Mouse (Mus musculus) yolk sac, embryonic 10.5 days (tissue): ENCODE measurements around the gene Parp9.
"Not testable (repeated sequence)": the region's sequence is repeated elsewhere in the genome, so short reads cannot be mapped to it uniquely, and the experiment has no call there.

ENCODE experiments used
- DNase-seq: peaks from one replicate; pipeline ENCODE4 v3.0.0-alpha.2; 2017; ENCODE audit warnings: low spot score

Parp9 gene

DNA sequence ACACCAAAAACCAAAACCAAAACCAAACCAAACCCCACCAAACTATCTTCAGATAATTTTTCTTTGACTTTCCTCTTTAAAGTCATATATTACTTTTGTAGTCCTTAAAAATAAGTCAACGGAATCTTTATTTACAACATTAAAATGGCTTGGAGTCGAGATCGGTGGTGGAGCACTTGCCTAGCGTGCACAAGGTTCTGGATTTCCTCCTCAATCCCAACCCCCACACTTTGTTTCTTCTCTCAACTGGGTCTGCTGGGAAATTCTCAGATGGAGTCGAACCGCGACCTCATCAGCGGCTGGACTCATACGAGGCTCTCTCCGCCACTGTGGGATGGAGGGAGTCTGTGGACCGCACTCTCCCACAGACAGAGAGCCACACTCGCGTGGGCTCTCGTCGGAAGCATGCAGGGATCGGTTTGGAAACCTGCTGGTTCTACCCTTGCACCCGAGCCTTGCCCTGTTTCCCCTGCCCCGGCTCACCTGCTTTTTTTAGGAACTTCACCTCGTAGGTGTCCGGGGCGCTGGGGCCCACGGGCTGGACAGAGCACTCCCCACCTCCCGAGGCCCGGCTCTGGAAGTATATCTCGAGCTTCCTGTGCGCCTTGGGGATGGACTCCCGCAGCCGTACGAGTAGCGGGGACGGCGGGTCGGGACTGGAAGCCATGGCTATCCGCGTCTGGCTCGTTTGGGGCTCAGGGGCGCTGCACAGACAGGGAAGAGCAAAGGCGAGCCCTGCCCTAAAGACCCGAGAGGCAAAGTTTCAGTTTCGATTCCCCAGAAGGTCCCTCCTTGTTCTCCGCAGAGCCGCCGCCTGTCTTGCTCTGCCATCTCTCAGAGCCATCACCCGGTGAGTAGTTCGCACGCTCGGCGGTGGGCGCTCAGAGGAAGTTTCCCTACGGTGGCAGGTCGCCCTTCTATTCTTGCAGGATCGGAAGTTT, at the start of gene Parp9, which contains the start of gene Dtx3l:
Gene Parp9, plus strand, starts transcription at position 260 of the 941 bp plus-strand sequence.
Gene Dtx3l, minus strand, starts transcription at position 941 of the 941 bp plus-strand sequence.
- DNase-seq = peak; percentile 38

DNA sequence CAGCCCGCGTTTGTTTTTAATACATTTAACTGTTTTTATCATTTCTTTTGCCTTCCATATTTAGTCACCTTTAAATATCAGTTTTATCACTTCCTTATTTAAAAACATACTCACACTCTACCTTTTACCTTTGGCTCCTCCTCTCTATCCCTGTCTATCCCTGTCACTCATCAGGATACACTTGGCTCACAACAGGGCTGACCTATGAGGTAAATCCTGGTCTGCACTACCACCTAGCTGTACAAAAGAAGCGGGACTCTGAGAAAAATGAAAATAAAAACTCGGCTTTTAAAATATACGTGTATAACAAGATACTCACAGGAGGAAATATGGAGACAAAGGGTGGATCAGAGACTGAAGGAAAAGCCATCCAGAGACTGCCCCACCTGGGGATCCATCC, 49.4 kb upstream of the Parp9 start:
- no peak for DNase-seq

DNA sequence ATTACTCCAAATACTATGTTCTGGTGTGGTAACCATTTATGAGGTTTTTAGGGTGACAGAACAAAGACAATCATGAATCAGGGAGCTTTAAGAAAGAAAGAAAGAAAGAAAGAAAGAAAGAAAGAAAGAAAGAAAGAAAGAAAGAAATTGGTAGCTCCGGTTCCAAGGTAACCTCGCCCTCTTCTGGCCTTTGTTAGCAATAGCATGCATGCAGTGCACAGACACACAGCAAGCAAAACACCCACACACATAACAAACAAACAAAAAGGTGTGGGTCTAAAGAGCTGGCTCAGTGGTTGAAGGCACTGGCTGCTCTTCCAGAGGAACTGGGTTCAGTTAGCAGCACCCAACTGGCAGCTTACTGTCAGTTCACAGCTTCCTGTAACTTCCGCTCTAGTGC, 47.6 kb upstream of the Parp9 start:
- no peak for DNase-seq

DNA sequence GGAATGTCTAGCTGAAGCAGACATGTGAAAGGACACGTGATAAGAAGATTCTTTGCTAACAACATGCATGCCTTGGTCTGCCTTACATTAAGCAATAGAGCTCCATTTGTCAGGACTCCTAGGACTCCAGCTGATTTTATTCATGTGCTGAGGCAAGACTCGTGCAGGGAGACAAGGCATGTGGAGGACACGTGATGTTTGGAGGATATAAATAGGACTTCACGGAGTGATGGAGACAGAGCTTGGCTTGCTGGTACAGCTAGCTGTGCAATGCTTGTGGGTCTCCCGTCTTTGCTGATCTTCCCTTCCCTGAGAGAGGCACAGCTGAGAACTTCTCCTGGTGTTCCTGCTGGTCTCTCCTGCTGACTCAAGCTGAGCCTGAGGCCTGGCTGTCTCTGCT, 46.7 kb upstream of the Parp9 start:
- DNase-seq = not testable (repeated sequence)

DNA sequence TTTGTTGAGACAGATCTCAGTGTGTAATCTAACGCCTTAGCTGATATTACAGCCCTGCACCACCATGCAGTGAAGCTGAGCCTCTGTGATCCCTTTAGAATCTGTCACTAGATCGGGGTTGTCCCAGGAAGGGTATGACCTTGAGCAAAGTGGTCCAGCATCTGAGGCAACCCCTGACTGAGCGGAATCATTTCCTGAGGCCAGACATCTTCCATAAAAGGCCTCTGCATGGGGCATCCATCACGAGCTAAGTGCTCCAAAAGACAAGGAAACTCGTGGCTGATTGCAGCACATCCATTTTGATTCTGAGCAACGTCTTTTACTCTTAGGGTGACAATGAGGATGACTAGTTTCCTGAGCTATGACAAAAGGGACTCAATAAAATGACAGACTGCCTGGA, 43.3 kb upstream of the Parp9 start:
- no peak for DNase-seq

DNA sequence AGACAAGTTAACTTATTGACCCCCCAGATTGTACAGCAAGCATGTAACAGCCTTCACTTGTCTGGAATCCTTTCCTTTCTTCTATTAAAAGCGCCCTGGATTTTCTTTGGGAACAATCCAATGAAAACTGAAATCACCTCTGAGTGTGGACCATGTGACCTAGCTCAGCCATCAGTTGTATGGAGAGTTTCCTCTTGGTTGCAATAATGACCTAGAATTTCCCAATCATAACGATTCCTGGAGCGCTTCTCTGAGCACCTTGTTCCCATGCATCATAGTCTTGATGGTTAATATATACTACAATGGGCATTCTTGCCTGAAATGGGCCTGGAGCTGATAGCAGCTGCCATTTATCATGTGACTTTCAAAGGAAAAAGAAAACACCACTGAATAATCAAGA, 37.7 kb upstream of the Parp9 start:
- DNase-seq = no peak

DNA sequence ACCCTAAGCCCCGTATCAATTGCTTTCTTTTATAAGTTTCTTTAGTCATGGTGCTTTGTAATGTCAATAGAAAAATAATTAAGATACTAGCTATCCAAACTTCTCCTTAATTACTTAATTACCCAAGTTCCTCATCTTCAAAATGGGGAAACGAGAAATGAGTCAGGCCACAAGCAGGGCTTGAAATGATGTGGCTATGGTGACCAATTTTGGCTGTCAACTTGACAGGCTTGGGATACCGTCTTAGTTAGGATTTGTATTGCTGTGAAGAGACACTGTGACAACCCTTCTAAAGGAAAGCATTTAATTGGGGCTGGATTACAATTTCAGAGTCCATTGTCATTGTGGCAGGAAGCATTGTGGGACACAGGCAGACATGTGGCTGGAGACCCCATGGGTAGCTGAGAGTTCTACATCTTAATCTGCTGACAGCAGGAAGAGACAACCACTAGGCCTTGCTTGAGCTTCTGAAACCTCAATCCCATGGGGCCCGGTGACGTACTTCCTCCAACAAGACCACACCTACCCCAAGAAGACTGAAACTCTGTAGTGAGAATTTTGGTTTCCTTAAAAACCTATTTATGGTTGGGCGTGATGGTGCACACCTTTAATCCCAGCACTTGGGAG, 35.1 kb upstream of the Parp9 start:
- no peak for DNase-seq

DNA sequence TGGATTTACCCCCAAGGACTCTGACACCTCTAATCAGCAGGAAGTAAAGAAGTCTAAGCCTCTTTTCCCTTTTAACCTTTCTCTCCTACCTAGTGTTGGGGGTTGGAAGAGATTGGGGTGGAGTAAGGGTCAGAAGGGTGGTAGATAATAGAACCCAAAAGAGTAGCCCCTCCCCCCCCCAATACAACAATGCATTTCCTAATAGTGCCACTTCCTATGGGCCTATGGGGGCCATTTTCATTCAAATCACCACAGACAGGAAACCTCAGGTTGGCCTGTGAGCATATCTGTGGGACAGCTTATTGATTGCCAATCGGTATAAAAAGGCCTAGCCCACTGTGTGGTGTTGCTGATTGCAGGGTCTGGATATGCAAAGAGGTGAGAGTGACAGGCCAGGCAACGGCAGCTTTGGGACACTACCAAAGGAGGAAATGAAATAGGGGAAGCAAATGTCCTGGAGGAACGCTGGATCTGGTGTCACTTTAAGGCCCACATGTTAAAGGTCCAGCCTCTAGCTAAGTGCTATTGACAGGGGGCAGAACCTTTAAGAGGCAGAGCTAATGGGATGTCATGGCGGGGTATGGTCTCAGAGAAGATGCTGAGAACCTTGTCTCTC, 34.0 kb upstream of the Parp9 start:
- no peak for DNase-seq

DNA sequence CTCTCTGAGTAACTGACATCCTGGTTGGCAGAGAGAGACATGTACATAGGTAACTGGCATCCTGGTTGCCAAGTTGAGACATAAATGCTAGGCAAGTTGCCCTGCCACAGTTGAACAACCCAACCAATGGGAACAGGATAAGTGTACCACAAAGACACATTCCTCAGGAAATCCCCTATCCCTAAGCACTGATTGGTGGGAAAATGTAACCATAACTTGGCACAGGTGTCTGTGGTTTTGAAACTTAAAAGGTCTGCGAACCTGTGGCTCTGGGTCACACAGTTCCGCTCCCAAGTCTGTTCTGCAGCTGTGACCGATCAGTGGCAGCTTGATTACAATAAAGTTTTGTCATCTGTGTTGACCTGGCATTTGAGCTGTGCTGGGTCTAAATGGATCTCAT, 32.9 kb upstream of the Parp9 start:
- no peak for DNase-seq

DNA sequence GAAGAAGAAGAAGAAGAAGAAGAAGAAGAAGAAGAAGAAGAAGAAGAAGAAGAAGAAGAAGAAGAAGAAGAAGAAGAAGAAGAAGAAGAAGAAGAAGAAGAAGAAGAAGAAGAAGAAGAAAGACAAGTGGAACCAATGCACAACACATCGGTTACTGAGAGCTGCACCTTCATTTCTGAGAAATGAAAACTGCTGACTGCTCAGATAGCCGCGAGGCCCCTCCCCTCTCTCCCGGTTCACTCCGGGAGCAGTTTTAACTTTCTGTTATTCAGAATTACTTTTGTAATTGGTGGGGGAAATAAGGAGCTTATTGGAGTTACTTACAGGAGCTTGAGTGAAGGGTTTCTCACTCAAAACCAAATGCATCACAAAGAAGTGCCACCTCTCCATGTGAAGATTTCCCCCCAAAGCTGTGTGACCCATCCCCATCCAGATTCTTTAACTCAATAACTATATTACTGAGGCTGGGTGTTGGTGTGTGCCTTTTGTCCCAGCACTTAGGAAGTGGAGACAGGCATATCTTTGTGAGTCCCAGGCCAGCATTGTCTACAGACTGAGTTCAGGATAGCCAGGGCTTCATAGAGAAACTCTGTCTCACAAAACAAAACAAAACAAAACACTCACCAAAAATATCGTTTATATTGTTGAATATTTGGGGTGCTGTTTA, 32.3 kb upstream of the Parp9 start:
- DNase-seq = no peak

DNA sequence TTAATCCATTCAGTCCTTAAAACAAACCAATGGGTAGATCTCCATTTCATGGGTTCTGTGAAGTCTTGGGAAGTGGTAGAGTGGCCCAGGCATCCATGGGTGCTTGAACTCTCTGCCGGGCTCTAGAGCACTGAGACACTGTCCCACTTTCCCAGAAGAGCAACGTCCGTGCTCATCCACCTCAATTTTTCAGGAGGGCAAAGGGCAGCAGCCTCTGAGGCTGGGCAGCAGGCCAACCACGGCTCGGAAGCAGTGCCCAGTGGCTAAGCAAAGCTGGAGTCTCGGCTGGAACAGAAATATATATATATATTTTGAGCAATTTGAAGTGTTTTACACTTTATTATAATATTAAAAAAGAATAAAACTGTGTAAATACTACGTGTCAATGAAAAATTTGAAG, 31.4 kb upstream of the Parp9 start:
- DNase-seq = no peak

DNA sequence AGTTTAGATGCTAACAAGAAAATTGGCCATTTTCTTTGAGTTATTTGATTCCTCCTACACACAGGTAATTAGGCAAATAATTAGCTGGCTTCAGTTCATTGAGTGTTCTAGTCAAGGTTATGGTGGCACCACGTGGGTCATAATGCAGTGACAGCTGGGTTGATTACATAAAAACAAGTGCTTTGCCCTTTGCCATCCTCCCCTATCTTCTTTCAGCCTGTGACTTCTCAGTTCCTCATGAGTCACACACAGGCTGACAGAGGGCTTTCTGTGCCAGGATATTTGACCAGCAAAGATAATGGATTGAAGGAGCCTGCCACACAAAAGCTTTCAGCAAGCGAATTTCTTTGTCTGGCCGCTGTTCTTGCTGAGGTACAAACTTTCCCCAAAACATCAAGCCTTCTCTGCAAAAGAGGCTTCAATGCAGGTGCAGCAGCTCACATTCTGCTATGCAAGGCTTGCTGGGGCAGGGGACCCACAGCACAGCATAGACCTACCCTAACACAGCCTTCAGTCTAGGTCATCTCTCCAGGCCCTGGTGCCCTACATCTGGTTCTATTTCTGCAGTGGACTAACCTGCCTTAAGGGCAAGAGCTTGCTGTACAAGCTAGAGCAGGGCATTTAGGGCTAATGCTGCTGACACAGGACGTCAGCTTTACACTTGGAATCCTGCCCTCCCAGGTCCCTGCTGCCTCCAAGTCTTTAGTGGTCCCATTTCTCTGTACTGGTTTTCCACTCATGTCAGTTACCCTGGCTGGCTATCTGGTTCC, 30.7 kb upstream of the Parp9 start:
- no peak for DNase-seq

DNA sequence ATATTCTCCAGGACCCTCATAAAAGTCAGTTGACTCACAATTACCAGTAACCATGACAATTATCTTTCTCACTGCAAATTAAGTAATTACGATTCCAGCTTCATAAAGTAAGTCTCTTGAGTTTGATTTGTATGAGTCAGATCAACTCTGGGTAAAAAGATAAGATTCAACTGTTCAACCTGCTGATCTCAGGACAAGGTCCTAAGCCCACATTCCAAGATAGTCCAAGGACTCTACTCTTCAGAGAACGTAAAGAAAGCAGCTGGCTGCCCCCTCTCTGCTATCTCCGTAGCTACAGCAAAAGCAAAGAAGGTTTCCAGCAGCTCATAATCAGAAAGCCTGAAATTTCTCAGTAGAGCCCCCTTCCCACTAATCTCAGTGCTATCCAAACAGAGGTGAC, 26.8 kb upstream of the Parp9 start:
- DNase-seq = no peak

DNA sequence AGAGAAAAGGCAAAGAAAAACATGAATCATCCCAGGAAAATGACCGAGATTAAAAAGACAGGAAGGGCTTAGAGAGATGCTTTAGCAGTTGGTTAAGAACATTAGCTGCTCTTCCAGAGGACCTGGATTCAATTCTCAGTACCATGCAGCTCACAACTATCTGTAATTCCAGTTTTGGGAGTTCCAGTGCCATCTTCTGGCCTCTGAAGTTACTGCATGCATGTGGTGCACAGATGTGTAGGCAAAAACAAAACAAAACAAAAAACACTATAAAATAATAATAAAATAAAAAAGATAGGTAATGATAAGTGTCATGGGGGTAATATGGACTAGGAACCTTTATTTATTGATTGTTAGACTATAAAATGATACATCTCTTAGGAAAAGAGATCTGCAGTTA, 24.7 kb upstream of the Parp9 start:
- no peak for DNase-seq

DNA sequence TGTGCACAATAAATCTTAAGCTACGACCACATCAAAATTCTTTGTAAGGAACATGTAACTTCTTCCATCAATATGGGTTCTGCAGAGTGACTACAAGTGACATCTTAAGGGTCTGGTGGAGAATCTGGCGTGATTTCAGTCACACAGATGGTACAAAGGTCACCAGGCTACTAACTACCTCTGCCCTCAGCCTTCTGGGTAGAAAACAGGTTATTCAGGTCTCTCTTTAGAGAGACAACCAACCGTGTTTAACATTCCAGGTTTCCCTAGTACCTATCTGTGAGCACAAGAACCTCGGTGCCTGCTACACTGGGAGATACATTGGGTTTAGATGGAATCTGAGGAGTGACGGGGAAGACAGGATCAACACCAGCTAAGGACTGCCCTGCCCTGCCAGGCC, 24.0 kb upstream of the Parp9 start:
- peak; percentile 13 for DNase-seq

DNA sequence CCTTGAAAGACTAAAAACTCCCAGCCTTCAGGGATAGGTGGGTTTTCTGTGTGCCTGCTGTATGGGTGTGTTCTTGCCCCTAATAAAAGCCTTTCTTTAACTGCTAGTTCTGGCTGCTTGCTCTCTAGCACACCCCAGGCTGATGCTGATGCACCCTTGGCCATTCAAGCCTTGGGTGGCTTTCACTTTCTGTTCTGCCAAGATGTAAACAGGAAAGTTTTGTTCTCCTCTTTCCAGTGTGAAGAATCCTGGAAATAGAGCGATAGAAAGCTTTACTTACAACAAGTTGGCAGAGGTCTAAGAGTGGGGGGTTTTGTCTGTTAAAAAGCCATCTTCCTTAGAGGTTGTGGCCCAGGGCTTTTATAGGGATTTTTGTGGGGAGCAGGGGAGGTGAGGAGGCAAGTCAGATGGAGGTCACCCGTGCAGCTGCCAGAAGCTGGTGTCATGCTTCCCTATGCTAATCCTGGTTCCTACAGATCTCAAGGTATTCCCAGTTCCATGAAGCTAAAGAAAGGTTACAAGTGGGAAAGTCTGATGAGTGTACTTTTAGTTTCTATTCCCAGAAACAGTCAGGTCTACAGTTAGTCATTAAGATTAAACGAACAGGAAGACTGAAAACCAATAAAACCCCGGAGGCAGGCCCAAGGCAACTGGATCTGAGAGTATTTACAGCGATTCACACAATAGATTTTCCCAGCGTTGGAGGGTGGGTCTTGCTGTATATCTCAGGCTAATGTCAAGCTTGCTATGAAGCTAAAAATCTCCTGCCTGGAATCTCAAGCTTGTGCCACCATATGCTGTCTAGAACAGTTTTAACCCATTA, 19.3 kb upstream of the Parp9 start:
- DNase-seq = no peak

DNA sequence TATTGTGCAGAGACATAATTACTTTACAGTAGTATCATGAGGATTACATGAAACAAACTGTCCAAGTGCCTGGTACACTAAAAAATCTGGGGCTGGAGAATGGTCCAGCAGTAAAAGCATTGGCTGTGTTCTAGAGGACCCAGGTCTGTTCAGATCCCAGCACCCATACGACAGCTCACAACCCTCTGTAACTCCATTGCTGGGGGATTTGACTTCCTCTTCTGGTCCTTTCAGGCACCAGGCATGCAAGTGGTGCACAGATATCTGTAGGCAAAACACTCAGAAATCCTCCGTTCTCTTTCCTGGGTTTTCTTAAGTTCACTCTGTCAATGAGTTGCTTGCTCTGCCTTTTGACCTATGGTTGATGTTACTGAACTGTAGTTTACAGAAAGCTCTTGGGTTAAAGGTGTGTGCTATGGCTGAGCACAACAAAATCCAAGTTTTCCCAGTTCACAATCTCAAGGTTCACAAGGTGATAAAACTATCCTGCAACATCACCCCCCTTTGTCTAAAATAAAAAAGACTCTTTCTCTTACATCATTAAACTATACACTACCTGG, 16.5 kb upstream of the Parp9 start:
- DNase-seq = peak; percentile 31

DNA sequence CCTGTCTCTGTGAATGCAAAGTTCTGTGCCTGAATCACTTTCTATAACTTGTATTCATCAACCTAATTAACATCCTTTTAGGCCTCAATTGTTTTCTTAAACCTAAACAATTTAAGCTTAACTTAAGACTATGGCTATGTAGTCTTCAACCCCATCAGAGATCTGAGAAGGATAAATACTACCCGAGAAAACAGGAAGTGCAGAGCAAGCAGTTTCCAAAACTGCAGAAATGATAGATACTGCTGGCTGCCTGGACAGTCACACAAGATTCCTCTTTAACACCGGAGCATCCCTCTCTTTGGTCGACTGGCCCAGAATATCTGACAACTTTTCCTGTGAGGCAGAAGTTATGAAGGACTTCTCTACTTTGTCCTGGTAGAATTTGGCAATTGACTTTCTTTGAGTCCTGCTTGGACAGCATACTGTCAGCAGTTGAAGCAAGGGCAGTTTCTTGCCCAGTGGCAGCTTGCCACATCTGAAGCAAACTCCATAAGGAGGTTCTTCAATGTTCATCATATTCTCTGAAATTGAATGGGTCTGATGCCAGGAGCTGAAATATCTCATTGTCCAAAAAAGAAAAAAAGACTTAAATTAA, 15.9 kb upstream of the Parp9 start:
- DNase-seq = no peak

DNA sequence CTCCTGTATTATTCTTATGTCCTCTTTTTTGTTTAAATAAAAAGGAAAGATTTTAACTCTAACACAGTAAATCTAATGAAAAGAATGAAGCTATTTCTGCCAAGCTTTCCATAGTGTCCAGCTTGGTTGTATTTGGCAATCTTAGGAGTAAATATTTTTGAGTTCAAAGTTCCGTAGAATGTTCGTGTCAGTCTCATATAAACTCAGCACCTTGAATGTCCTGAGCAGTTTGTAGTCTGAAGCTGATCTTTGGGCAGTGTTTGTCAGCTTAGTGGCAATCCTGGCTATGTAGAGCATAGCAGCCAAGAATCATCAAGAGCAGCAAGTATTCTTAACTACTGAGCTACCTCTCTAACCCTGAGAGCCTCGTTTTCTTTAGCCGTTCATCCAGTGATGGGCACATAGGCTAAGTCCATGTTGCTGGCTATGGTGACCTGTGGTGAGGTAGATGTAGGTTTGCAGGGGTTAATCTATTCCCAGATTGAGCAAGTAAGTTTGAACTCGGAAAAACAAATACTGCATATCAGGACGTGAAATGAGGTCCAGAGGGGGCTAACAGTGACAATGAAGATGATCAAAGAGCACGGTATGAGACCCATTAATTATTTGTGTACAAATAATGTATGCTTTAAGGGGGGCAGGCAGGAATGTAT, 14.6 kb upstream of the Parp9 start:
- DNase-seq = peak; percentile 20

DNA sequence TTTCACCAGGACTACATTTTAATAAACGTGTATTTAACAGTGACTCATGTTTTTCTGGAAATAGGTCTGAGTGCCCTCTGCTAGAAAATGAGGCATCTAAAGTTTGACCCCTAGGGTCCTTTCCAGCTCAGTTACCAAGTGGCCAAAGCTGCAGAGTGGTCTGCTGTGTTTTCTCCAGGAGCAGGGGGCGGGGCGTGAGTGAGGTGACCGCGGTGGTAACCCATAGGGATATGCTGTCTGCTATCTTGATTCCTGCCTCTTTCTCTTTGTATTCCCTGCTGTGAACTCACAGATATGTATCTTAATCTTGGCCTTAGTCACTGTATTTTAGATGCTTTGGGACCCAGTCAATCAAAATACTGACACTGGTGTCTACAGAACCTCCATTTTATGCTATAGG, 13.9 kb upstream of the Parp9 start:
- DNase-seq = no peak
